ENCODE assay signal across 16 mouse cellular contexts in the genomic region with DNA sequence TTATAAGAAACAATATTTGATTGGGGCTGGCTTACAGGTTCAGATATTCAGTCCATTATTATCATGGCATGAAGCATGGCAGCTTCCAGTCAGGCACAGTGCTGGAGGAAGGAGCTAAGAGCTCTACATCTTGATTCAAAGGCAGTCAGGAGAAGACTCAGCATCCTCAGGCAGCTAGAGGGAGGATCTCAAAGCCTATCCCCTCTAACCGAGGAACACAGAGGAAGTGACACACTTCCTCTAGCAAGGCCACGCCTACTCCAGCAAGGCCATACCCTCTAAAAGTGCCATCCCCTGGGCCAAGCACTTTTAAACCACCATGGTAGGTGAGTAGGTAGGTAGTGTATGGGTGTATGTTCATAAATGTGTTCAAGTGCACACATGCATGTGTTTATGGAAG. TPM values are rescaled to one million over a fixed set of nuclear protein-coding genes. Genes with fewer than 3 reads are reported as not detected.
DNase-seq lines count a peak whose midpoint lies in the region; ATAC-seq and TF ChIP-seq lines count a peak whose summit lies in the region.
"Had no signal": no experiment of that assay in that cellular context is flagged by ENCODE, and none has a peak within 500 bp of the region (broad histone marks: within the 10 kb centered on the region; RNA-seq: fewer than 3 reads in every experiment).

No protein-coding gene starts in this region.

- H3K4me3 ChIP-seq in thymus, adult 2 months (ENCODE audit: control insufficient read depth, insufficient read depth, low read length): no peak overlapping the region
- H3K4me3 ChIP-seq: embryonic facial prominence, embryonic 12.5 days; forebrain, embryonic 13.5 days; limb, embryonic 15.5 days had no signal

- H3K36me3 ChIP-seq in thymus, adult 2 months (ENCODE audit: control insufficient read depth, insufficient read depth, low read length): no peaks in the 10 kb centered on the region

- peak overlapping the region; percentile 9; the same call in 1 of the 2 replicates for H3K27ac ChIP-seq in thymus, adult 2 months (ENCODE audit: control insufficient read depth, insufficient read depth, low read length)
- H3K27ac ChIP-seq: embryonic facial prominence, embryonic 12.5 days; forebrain, embryonic 13.5 days; limb, embryonic 15.5 days had no signal

- no peak for TF ChIP-seq CTCF in thymus, adult 2 months (IDR thresholded peaks at IDR 0.05; ENCODE audit: borderline replicate concordance, control insufficient read depth, extremely low read depth, insufficient read depth, low read length, poor library complexity)

- H3K4me1 ChIP-seq in thymus, adult 2 months (replicated peaks; ENCODE audit: control insufficient read depth, insufficient read depth, low read length): peaks cover 9% of the 10 kb centered on the region

- TF ChIP-seq POLR2A in thymus, adult 2 months (IDR thresholded peaks at IDR 0.05; ENCODE audit: control insufficient read depth, extremely low read depth, insufficient read depth, low read length, poor library complexity): no peak

- ATAC-seq in megakaryocyte, adult 5-6 weeks (ENCODE audit: poor library complexity, severe bottlenecking): peak; percentile 64
- ATAC-seq: forebrain, embryonic 13.5 days; Patski had no signal

- WGBS in thymus, adult 2 months: 7% methylated on average over 2 of the region's 2 CpGs

- DNase-seq in thymus, adult 2 months: peak; percentile 31
- DNase-seq in thymus, adult 18-20 months: no peak
- DNase-seq in R1 (ENCODE audit: low read depth, low spot score): peak; percentile 41
- peak; percentile 43 for DNase-seq in thymus, postnatal 4 days
- DNase-seq in right cerebral cortex, postnatal 36 days (ENCODE audit: low spot score in 2 of 2): no peak
- no peak for DNase-seq in embryo, embryonic 10.5 days (ENCODE audit: low spot score)
- DNase-seq in yolk sac, embryonic 10.5 days (ENCODE audit: low spot score): no peak
- DNase-seq: adrenal gland, postnatal 25 days; cerebellum, adult 11-12 months; gastrocnemius, postnatal 36 days; kidney, postnatal 25 days had no signal

- H3K27me3 ChIP-seq in thymus, adult 2 months (ENCODE audit: control insufficient read depth, insufficient read depth, low read length): no peaks in the 10 kb centered on the region
- H3K27me3 ChIP-seq: embryonic facial prominence, embryonic 12.5 days; forebrain, embryonic 13.5 days; limb, embryonic 15.5 days; Patski had no signal

RNA-seq across cellular contexts. Expression of a gene that starts 3.8 kb away (rescaled TPM):
- polyA plus RNA-seq in thymus, adult 2 months (2012; rRNA removed): 23.1 and 23.4 TPM in 2 replicates
- total RNA-seq in megakaryocyte, adult 5-6 weeks (2015): 10.6 and 12.0 TPM in 2 replicates
- total RNA-seq in megakaryocyte, adult 5-6 weeks (2017): 5.5 and 10.3 TPM in 2 replicates

RNA-seq across cellular contexts. Expression of a gene that starts 13.2 kb away (rescaled TPM):
- polyA plus RNA-seq in thymus, adult 2 months (2012; rRNA removed): 12.6 and 18.3 TPM in 2 replicates
- 31.8 and 39.6 TPM in 2 replicates for total RNA-seq in megakaryocyte, adult 5-6 weeks (2015)
- 57.6 and 68.3 TPM in 2 replicates for total RNA-seq in megakaryocyte, adult 5-6 weeks (2017)

RNA-seq across cellular contexts. Expression of a gene that starts 23.6 kb away (rescaled TPM):
- 65.7 and 66.2 TPM in 2 replicates for polyA plus RNA-seq in thymus, adult 2 months (2012; rRNA removed)
- total RNA-seq in megakaryocyte, adult 5-6 weeks (2015): 47.0 and 47.6 TPM in 2 replicates
- total RNA-seq in megakaryocyte, adult 5-6 weeks (2017): 54.7 and 64.4 TPM in 2 replicates

RNA-seq across cellular contexts. Expression of a gene that starts 47.1 kb away (rescaled TPM):
- polyA plus RNA-seq in thymus, adult 2 months (2012; rRNA removed): 31.6 and 32.6 TPM in 2 replicates
- 20.1 and 23.6 TPM in 2 replicates for total RNA-seq in megakaryocyte, adult 5-6 weeks (2015)
- total RNA-seq in megakaryocyte, adult 5-6 weeks (2017): 14.1 and 15.9 TPM in 2 replicates

RNA-seq across cellular contexts. Expression of a gene that starts 47.4 kb away (rescaled TPM):
- polyA plus RNA-seq in thymus, adult 2 months (2012; rRNA removed): 118 and 120 TPM in 2 replicates
- 255 and 284 TPM in 2 replicates for total RNA-seq in megakaryocyte, adult 5-6 weeks (2015)
- total RNA-seq in megakaryocyte, adult 5-6 weeks (2017): 427 and 451 TPM in 2 replicates

Comparison
In these comparisons a context has a peak if more than half of its experiments do, and no peak if none do; other contexts are left out.
1. DNase-seq: peak in thymus, adult 2 months (single experiment), R1 (single experiment) and thymus, postnatal 4 days (single experiment); none in thymus, adult 18-20 months (0 of 2), right cerebral cortex, postnatal 36 days (0 of 2), embryo, embryonic 10.5 days (single experiment) and yolk sac, embryonic 10.5 days (single experiment).